Mouse (Mus musculus): ENCODE results near the gene Cfap36.

Gene Cfap36

GRCm38 (mm10) chr11:29180657-29181056 lies 66.6 kb downstream of the Cfap36 start:
- DNase-seq (ENCODE audit: low spot score): no peak

- no peak for DNase-seq (ENCODE audit: low spot score)
These were observed 67.9 kb downstream of the Cfap36 start for GRCm38 (mm10) chr11:29179319-29179718.

- peak; percentile 8 for DNase-seq (ENCODE audit: low spot score)
These were observed 73.3 kb downstream of the Cfap36 start for GRCm38 (mm10) chr11:29173706-29174436.

GRCm38 (mm10) chr11:29173125-29173631 lies 74.0 kb downstream of the Cfap36 start:
- peak; percentile 57 for DNase-seq (ENCODE audit: low spot score)

- peak; percentile 92 for DNase-seq (ENCODE audit: low spot score)
These were observed 74.6 kb downstream of the Cfap36 start, which contains the start of gene Ppp4r3b for GRCm38 (mm10) chr11:29172563-29173124. TSS of gene Ppp4r3b (plus strand) at chr11:29172890.

- peak; percentile 40 for DNase-seq (ENCODE audit: low spot score)
These were observed 75.2 kb downstream of the Cfap36 start for GRCm38 (mm10) chr11:29171959-29172391.

Data from spleen, adult 12 weeks (tissue).